Mouse (Mus musculus) myocyte (in vitro differentiated cells): ENCODE results near the gene Rasl11a. TPM values are rescaled to one million over a fixed set of nuclear protein-coding genes. Genes with fewer than 3 reads are reported as not detected.

Experiments
- H3K27me3 ChIP-seq: one replicate; pipeline ENCODE4 v1.6.1; 2011; ENCODE audit not compliant: control insufficient read depth, insufficient read depth, insufficient read length
- H3K36me3 ChIP-seq: one replicate; pipeline ENCODE4 v1.6.1; 2011; ENCODE audit not compliant: control insufficient read depth, insufficient read depth
- H3K4me2 ChIP-seq: one replicate; pipeline ENCODE4 v1.6.1; 2011; ENCODE audit warnings: low read depth, control low read depth
- H3K4me3 ChIP-seq: one replicate; pipeline ENCODE4 v1.5.1; 2011; ENCODE audit warnings: mild to moderate bottlenecking, control low read depth, moderate library complexity
- H3K79me2 ChIP-seq: one replicate; pipeline ENCODE4 v1.6.1; 2011; ENCODE audit not compliant: control insufficient read depth, insufficient read depth
- H3ac ChIP-seq: one replicate; pipeline ENCODE4 v1.6.1; 2011; ENCODE audit not compliant: control insufficient read depth, insufficient read length
- CEBPB ChIP-seq: IDR thresholded peaks from 2 replicates; pipeline ENCODE4 v1.6.1; 2011; ENCODE audit warnings: mild to moderate bottlenecking, moderate library complexity; ENCODE audit not compliant: poor library complexity, insufficient read depth, severe bottlenecking
- E2F4 ChIP-seq: IDR thresholded peaks from one replicate; pipeline ENCODE4 v1.6.1; 2011; ENCODE audit warnings: mild to moderate bottlenecking, control low read depth, moderate library complexity; ENCODE audit not compliant: insufficient read depth
- MAX ChIP-seq: IDR thresholded peaks from one replicate; pipeline ENCODE4 v1.6.1; 2011; ENCODE audit warnings: low read depth, mild to moderate bottlenecking, control low read depth
- MYOD1 ChIP-seq, 3 experiments: IDR thresholded peaks; one replicate each; pipeline ENCODE4 v1.6.1; 2011; ENCODE audit warnings: control low read depth in 2 of 3, low read depth in 2 of 3, mild to moderate bottlenecking in 2 of 3, moderate library complexity in 1 of 3; ENCODE audit not compliant: insufficient read length in 2 of 3, control insufficient read depth in 1 of 3
- MYOG ChIP-seq, 3 experiments: IDR thresholded peaks; one replicate each; pipeline ENCODE4 v1.6.1; 2011; ENCODE audit warnings: control low read depth in 2 of 3, low read depth in 2 of 3, mild to moderate bottlenecking in 2 of 3; ENCODE audit not compliant: insufficient read length in 2 of 3, control insufficient read depth in 1 of 3, insufficient read depth in 1 of 3
- POLR2A ChIP-seq: IDR thresholded peaks from one replicate; pipeline ENCODE4 v1.6.1; 2011; ENCODE audit warnings: low read depth, mild to moderate bottlenecking, control low read depth, moderate library complexity; ENCODE audit not compliant: insufficient read length
- POLR2AphosphoS2 ChIP-seq: IDR thresholded peaks from one replicate; pipeline ENCODE4 v1.6.1; 2011; ENCODE audit warnings: low read depth, control low read depth; ENCODE audit not compliant: insufficient read length
- REST ChIP-seq: IDR thresholded peaks from one replicate; pipeline ENCODE4 v1.6.1; 2011; ENCODE audit warnings: mild to moderate bottlenecking, control low read depth, moderate library complexity; ENCODE audit not compliant: insufficient read depth, insufficient read length
- SRF ChIP-seq: IDR thresholded peaks from one replicate; pipeline ENCODE4 v1.6.1; 2011; ENCODE audit warnings: low read depth; ENCODE audit not compliant: control insufficient read depth, insufficient read length
- TCF12 ChIP-seq: IDR thresholded peaks from one replicate; pipeline ENCODE4 v1.6.1; 2011; ENCODE audit warnings: mild to moderate bottlenecking, control low read depth; ENCODE audit not compliant: poor library complexity, insufficient read depth, severe bottlenecking
- TCF3 ChIP-seq: IDR thresholded peaks from one replicate; pipeline ENCODE4 v1.6.1; 2011; ENCODE audit warnings: low read depth, control low read depth; ENCODE audit not compliant: insufficient read length
- USF1 ChIP-seq: IDR thresholded peaks from one replicate; pipeline ENCODE4 v1.6.1; 2011; ENCODE audit warnings: low read depth, mild to moderate bottlenecking, control low read depth, moderate library complexity
- polyA plus RNA-seq: library from polyadenylated mRNA; unstranded; fragments of >200 nt; fragmentation: generic; extraction: Trizol; gene quantifications from one replicate; pipeline ENCODE4 v1.2.1, GENCODE M21; 2012; ENCODE audit warnings: missing spikeins

Gene Rasl11a
- polyA plus RNA-seq, 1 experiment, result 1.3 TPM

GRCm38 (mm10) chr5:146812866-146813265 is 32.0 kb upstream of the Rasl11a start:
- H3K36me3 ChIP-seq, result no peaks in the 10 kb centered on the region
- TF ChIP-seq MYOG (IDR thresholded peaks at IDR 0.05; ENCODE audit: control insufficient read depth in 1 of 3, insufficient read depth in 1 of 3, insufficient read length in 2 of 3, low read depth in 2 of 3) (no peak), TCF3 (no peak), USF1 (no peak), E2F4 (no peak), SRF (no peak), CEBPB (no peak), TCF12 (no peak), MYOD1 (IDR thresholded peaks at IDR 0.05; ENCODE audit: control insufficient read depth in 1 of 3, insufficient read length in 2 of 3, low read depth in 2 of 3) (no peak), MAX (no peak), REST (no peak), POLR2A (no peak), POLR2AphosphoS2 (no peak)

GRCm38 (mm10) chr5:146813421-146813820 is 31.4 kb upstream of the Rasl11a start:
- H3K36me3 ChIP-seq, result no peaks in the 10 kb centered on the region
- no peaks in the 10 kb centered on the region for H3K79me2 ChIP-seq
- TF ChIP-seq POLR2A (no peak), TCF3 (no peak), E2F4 (no peak), USF1 (no peak), REST (no peak), SRF (no peak), MYOD1 (IDR thresholded peaks at IDR 0.05; ENCODE audit: control insufficient read depth in 1 of 3, insufficient read length in 2 of 3, low read depth in 2 of 3) (no peak), MYOG (IDR thresholded peaks at IDR 0.05; ENCODE audit: control insufficient read depth in 1 of 3, insufficient read depth in 1 of 3, insufficient read length in 2 of 3, low read depth in 2 of 3) (no peak), CEBPB (no peak), POLR2AphosphoS2 (no peak), TCF12 (no peak), MAX (no peak)
- no peak overlapping the region for H3ac ChIP-seq
- H3K4me3 ChIP-seq, result no peak overlapping the region
- H3K4me2 ChIP-seq, result no peak overlapping the region
- H3K27me3 ChIP-seq, result no peaks in the 10 kb centered on the region

More at GRCm38 (mm10) chr5:146812866-146813265, 32.0 kb upstream of the Rasl11a start:
- Histone ChIP-seq H3K4me2 (no peak overlapping the region), H3K4me3 (no peak overlapping the region), H3ac (no peak overlapping the region), H3K27me3 (no peaks in the 10 kb centered on the region), H3K79me2 (no peaks in the 10 kb centered on the region)

- H3K36me3 ChIP-seq, result no peaks in the 10 kb centered on the region
- no peak overlapping the region for H3K4me3 ChIP-seq
- TF ChIP-seq MYOG (IDR thresholded peaks at IDR 0.05; ENCODE audit: control insufficient read depth in 1 of 3, insufficient read depth in 1 of 3, insufficient read length in 2 of 3, low read depth in 2 of 3) (no peak), SRF (no peak), USF1 (no peak), REST (no peak), TCF12 (no peak), MYOD1 (IDR thresholded peaks at IDR 0.05; ENCODE audit: control insufficient read depth in 1 of 3, insufficient read length in 2 of 3, low read depth in 2 of 3) (no peak), E2F4 (no peak), CEBPB (no peak), TCF3 (no peak), MAX (no peak), POLR2AphosphoS2 (no peak), POLR2A (no peak)
- no peak overlapping the region for H3ac ChIP-seq
- H3K79me2 ChIP-seq, result no peaks in the 10 kb centered on the region
- H3K4me2 ChIP-seq, result no peak overlapping the region
- no peaks in the 10 kb centered on the region for H3K27me3 ChIP-seq
Measured at GRCm38 (mm10) chr5:146815394-146815793, 29.5 kb upstream of the Rasl11a start.

- no peak for TF ChIP-seq REST
- no peak for TF ChIP-seq POLR2A
- TF ChIP-seq CEBPB, result no peak
- H3K4me3 ChIP-seq, result no peak overlapping the region
- no peak overlapping the region for H3ac ChIP-seq
- H3K27me3 ChIP-seq, result no peaks in the 10 kb centered on the region
- no peak overlapping the region for H3K4me2 ChIP-seq
- H3K79me2 ChIP-seq, result no peaks in the 10 kb centered on the region
- H3K36me3 ChIP-seq, result no peaks in the 10 kb centered on the region
Measured at GRCm38 (mm10) chr5:146817583-146817982, 27.3 kb upstream of the Rasl11a start.

- no peak overlapping the region for H3ac ChIP-seq
- no peak overlapping the region for H3K4me3 ChIP-seq
- no peaks in the 10 kb centered on the region for H3K27me3 ChIP-seq
- H3K36me3 ChIP-seq, result no peaks in the 10 kb centered on the region
- no peaks in the 10 kb centered on the region for H3K79me2 ChIP-seq
- TF ChIP-seq MAX (no peak), REST (no peak), POLR2A (no peak), MYOG (IDR thresholded peaks at IDR 0.05; ENCODE audit: control insufficient read depth in 1 of 3, insufficient read depth in 1 of 3, insufficient read length in 2 of 3, low read depth in 2 of 3) (no peak), TCF12 (no peak), MYOD1 (IDR thresholded peaks at IDR 0.05; ENCODE audit: control insufficient read depth in 1 of 3, insufficient read length in 2 of 3, low read depth in 2 of 3) (no peak)
- no peak overlapping the region for H3K4me2 ChIP-seq
Measured at GRCm38 (mm10) chr5:146818906-146819623, 25.8 kb upstream of the Rasl11a start.
